Mouse (Mus musculus): ENCODE measurements around the gene Pgpep1. TPM values are rescaled to one million over a fixed set of nuclear protein-coding genes. Genes with fewer than 3 reads are reported as not detected.

Pgpep1 gene
- total RNA-seq (2021) = 10 to 100 TPM; 11.5 to 15.9 TPM

DNA sequence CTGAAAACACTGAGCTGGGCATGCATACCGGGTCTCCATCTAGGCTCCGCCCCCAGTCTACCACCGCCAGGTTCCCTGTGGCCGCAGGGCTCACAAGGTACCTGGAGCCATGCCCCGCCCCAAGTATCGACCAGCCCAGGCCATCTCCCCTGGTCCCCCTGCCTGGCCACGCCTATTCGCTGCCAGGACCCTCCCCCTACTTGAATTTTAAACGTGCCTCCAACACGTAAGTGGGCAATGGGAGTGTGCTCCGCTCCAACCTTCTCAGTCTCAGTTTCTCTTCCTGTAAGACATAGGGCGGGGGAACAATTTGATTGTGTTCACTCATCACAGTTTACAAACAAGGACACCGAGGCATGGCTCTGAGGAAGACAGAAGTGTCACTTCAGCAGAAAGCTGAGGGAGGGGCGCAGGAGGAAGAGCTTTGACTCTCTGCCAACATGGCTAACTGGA, at the start of gene Pgpep1:
Gene Pgpep1, minus strand, starts transcription at position 116 of the 453 bp plus-strand sequence.
- intact Hi-C loops (cut with DNase I) = no loop called here
- DNase-seq (ENCODE audit: extremely low spot score in 1 of 2, low spot score in 2 of 2) = peak in 1 of 2 experiments; percentile 47

DNA sequence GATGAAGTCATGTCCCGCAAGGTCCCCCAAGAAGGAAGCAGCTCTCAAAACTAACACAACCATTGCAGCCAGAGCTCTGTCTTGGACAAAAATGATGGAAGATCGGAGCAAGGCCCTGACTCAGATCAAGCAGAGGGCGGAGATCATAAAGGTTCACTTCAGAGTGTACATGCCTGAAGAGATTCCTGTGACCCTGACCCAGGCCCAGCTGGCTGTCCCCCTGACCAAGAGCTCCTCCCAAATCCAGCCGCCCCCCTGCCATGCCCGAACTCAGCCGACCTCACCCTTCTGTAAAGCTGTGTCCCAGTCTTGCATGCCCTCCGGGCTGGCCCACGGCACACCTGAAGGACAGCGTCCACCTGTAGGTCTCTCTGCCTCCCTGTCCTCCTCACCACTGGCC, 49.6 kb upstream of the Pgpep1 start:
- no peak for DNase-seq (ENCODE audit: extremely low spot score in 1 of 2, low spot score in 2 of 2)
- intact Hi-C loops (cut with DNase I) = no loop called here

DNA sequence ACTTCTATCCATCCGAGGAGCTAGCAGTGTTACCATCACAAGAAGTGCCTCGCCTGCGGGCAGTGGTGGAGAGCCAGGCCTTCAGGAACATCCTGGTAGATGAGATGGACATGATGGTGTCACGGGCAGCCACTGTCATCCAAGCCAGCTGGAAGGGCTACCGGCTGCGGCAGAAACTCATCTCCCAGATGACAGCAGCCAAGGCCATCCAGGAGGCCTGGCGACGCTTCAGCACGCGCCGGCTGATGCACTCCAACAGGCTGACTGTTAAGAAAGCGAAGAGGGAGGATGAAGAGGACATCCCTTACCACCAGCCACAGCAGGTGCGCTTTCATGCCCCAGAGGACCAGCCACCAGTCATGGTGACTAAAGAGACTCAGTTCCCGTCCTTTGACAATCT, 48.1 kb upstream of the Pgpep1 start:
- intact Hi-C loops (cut with DNase I) = no loop called here

DNA sequence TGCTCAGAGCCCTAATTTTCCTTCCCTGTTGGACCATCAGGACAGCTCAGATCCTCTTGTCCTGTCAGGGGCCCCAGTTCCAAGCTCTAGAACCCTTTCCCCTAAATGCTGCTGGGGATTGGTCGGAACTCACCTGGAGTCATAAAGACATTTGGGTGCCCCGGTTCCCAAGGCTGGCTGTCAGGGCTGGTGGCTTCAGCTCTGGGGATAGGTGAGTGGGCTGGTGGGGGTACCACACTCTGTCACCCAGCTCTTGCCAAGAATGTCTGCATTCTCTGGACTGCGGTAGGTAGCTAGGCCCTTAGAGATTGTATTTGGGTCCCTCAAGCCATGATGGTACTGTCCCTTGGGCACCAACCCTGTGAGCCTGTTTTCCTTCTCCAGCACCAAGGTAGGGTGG, 43.1 kb upstream of the Pgpep1 start, which contains the start of gene Iqcn:
Gene Iqcn, plus strand, starts transcription at position 171 of the 400 bp plus-strand sequence.
- DNase-seq (ENCODE audit: extremely low spot score in 1 of 2, low spot score in 2 of 2) = no peak
- intact Hi-C loops (cut with DNase I) = no loop called here

More for the DNA sequence above, 48.1 kb upstream of the Pgpep1 start:
- no peak for DNase-seq (ENCODE audit: extremely low spot score in 1 of 2, low spot score in 2 of 2)

DNA sequence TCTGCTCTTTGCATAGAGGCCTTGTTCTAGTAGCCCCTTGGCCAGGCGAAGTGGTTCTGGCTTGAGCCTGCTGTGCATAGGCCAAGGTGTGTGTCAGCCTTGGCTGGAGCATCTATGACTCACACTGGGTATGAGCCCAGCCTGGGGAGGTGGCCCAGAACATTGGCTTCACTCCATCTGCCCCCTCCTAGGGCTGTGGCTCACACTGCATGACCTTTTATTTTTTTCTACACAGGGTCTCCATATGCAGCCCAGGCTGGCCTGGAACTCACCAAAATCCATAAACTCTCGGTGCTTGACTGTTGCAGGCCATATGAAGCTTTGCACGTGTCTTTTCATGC, 42.6 kb upstream of the Pgpep1 start:
- no peak for DNase-seq (ENCODE audit: extremely low spot score in 1 of 2, low spot score in 2 of 2)
- intact Hi-C loops (cut with DNase I) = no loop called here

DNA sequence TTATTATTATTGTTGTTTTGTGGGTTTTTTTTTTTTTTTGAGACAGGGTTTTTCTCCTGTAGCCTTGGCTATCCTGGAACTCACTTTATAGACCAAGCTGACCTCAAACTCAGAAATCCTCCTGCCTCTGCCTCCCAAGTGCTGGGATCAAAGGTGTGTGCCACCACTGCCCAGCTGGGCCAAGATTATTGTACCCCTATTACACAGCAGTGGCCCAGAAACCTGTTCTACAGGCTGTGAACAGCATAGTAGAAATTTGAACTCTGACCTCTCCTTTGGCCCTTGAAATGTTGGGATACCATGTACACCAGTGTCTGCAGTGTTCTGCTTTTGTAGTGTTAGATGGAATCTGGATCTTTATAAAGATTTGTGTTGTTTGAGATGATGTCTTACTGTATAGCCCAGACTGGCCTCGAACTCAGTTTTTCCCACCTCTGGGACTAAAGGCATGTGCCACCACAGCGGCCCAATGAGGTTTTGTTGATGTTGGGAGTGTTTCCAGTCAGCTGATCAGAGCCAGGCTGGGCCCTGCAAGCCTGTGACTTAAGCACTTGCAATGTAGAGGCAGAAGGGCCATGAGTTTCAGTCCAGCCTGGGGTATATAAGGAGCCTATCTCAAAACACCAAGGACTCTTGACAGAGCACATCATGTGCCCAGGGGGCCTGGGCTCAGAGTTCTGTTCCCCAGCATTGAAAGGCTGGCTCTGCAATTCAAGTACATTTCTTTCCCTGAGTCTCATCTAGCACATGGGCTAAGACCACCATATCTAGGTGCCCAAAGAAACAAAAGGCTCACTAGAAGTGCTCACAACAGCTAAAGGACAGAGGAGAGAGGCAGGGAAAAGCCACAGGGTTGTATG, 42.0 kb upstream of the Pgpep1 start:
- intact Hi-C loops (cut with DNase I) = no loop called here
- DNase-seq (ENCODE audit: extremely low spot score in 1 of 2, low spot score in 2 of 2) = no peak

DNA sequence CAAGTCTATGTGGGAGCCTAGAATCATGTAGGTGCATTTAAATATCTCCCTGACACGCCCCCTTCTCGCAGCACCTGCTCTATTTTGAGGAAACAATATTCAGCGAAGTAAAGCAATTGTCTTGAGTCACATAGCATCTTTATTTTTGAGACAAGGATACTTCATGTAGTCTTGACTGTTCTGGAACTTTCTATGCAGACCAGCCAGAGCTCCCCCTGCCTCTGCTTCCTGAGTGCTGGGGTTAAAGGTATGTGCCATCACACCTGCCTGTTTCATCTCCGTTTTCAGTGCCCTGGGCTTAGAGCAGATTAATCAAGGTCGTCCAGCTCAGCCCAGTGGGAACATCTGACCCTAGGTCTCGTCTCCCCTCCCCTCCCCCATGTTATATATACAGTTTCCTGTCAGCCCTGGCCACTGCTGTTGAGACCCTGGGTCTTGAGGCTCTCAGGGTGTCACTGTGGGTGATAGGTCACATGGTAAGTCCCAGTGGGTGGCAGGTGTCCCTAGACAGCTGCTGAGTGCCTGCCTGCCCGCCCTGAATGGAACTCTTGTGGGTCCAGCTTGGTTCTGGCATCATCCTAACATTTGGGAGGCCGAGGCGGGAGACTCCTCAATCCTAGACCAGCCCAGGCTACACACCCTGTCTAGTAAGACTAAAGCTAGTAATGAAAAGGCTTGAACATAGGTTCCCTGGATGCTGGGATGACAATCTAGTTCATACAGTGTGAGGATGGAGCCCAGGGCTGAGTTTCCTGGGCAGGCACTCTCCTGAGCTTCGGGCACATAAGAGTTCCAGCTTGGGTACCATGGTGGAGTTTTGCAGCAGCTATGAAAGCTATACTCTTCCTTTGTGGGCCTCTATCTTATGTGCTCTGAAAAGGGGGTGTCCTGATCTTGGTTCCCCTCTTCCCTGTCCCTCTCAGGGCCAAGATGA, 41.1 kb upstream of the Pgpep1 start:
- intact Hi-C loops (cut with DNase I) = no loop called here
- DNase-seq (ENCODE audit: extremely low spot score in 1 of 2, low spot score in 2 of 2) = no peak

DNA sequence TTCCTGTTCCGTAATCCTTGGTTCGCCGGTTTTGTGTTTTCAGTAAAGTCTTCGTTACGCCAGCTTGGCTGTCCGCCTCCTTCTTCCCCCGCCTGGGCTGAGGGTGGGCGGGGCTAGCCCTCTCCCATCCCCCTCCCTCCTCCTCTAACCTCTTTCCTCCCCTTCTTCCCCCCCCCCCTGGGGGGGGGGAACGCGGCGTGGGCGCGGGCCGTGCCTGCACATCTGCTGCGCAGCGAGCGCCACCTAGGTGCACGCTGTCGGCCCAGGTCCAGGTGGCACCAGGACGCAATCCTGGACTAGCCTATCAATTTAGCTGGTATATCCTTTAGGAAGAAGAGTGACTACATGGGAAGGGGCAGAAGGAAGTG, 40.4 kb upstream of the Pgpep1 start:
- intact Hi-C loops (cut with DNase I) = loop anchor here (1.0 kb wide), 1 partner anchor 27 kb away; the partner anchor contains the start of gene Lsm4
- peak; percentile 80 to 93 for DNase-seq (ENCODE audit: extremely low spot score in 1 of 2, low spot score in 2 of 2)

DNA sequence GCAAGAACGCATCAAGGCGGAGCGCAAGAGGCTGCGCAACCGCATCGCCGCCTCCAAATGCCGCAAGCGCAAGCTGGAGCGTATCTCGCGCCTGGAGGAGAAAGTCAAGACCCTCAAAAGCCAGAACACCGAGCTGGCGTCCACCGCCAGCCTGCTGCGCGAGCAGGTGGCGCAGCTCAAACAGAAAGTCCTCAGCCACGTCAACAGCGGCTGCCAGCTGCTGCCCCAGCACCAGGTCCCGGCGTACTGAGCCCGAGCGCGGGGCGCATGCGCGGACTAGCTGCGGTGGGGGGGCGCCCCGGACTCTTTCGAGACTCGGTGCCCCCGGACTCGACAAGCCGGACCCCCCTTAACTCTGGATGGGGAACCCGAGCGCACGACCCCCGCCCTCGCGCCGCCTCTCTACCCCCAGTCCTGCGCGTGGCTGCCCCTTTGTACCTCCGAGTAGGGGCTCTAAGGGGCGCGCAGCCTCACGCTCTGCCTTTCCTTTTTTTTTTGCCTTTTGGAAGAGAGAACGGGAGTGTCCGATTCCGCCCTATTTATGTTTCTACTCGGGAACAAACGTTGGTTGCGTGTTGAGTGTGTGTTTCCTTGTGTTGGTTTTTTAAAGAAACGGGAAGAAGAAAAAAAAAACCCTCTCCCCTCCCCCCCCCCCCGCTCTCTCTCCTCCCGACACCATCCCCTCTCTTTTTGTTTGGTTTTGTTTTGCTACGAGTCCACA, 39.8 kb upstream of the Pgpep1 start:
- intact Hi-C loops (cut with DNase I) = loop anchor here (1.0 kb wide), 1 partner anchor 27 kb away; the partner anchor contains the start of gene Lsm4
- DNase-seq (ENCODE audit: extremely low spot score in 1 of 2, low spot score in 2 of 2) = peak; percentile 75 to 89

DNA sequence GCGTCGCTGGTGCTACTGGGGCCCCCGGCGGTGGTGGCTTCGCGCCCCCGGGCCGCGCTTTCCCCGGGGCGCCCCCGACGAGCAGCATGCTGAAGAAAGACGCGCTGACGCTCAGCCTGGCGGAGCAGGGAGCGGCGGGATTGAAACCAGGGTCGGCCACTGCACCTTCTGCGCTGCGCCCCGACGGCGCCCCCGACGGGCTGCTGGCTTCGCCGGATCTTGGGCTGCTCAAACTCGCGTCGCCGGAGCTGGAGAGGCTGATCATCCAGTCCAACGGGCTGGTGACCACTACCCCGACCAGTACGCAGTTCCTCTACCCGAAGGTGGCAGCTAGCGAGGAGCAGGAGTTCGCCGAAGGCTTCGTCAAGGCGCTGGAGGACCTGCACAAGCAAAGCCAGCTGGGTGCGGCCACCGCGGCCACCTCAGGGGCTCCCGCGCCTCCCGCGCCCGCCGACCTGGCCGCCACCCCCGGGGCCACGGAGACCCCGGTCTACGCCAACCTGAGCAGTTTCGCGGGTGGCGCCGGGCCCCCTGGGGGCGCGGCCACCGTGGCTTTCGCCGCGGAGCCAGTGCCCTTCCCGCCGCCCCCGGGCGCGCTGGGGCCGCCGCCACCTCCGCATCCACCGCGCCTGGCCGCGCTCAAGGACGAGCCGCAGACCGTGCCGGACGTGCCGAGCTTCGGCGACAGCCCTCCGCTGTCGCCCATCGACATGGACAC, 39.1 kb upstream of the Pgpep1 start:
- DNase-seq (ENCODE audit: extremely low spot score in 1 of 2, low spot score in 2 of 2) = peak; percentile 53 to 78
- intact Hi-C loops (cut with DNase I) = no loop called here

DNA sequence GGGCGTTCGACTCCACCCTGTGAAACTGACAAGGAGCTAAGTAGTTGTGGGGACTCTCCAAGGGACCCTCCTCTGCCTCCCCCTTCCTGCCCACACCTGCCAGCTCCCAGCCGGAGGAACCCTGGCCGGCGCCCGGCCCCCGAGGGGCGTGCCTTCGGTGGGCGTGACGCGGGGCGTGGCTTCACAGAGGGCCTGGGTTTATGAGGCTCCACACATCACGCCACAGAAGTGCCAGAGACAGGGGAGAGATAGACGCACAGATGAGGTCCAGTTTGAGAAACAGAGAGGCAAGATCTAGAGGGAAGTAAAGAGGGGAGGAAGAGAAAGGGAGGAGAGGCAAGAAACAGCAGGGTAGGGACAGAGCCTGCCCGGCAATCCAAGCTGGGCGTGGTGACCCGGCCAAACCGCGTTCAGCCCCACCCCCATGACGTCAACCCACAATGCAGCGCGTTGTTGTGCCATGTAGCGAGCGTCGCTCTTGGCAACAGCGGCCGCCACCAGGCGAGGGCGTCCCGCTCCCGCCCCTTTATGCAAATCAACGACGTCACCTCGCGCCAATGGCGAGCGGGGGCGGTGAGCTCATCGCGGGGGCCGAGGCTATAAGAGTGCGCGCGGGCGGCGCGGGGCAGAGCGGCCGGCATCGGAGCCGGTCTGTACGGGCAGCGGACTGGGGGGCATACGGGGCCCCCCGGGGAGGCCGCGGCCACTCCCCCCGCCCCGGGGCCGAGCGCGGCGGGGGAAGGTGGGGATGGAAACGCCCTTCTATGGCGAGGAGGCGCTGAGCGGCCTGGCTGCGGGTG, 38.3 kb upstream of the Pgpep1 start, which contains the start of gene Jund:
Gene Jund, plus strand, starts transcription at position 640 of the 800 bp plus-strand sequence.
- intact Hi-C loops (cut with DNase I) = no loop called here
- DNase-seq (ENCODE audit: extremely low spot score in 1 of 2, low spot score in 2 of 2) = peak; percentile 98 to 100

DNA sequence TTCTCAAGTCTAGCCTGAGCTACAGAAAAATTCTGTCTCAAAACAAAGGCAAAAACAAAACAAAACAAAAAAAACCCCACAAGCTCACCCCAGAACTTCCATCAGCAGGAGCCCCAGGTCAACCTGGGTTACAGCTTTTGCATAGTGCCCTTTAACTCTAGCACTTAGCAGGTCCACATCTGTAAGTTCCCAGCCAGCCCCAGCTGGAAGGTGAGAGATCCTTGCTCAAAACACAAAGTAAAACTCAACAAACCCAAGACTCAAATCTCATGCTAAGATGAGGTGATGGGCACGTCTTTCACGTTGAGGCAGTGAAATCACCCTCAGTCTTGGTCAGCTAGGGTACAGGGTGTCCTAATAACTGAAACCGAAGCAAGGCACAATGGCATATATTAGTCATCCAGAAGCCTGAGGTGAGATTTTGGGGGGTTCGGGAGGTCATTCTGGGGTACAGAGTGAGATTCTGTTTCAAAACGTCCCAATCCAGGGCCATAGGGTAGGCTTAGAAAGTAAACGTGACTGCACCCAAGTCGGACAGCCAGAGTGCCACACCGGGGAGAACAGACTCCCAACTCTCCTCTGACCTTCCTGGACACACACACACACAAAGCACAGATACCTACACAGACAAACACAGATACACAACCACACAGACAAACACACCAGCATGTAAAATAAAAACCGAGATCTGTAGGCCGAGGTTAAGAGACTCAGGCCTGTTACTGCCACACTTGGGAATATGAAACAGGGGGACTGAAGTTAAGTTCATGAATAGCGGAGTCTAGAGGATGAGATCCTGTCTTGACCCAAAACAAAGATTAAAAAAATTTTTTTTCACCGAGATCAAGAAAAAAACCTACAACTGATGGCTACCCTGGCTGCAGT, 37.4 kb upstream of the Pgpep1 start:
- intact Hi-C loops (cut with DNase I) = no loop called here
- no peak for DNase-seq (ENCODE audit: extremely low spot score in 1 of 2, low spot score in 2 of 2)

DNA sequence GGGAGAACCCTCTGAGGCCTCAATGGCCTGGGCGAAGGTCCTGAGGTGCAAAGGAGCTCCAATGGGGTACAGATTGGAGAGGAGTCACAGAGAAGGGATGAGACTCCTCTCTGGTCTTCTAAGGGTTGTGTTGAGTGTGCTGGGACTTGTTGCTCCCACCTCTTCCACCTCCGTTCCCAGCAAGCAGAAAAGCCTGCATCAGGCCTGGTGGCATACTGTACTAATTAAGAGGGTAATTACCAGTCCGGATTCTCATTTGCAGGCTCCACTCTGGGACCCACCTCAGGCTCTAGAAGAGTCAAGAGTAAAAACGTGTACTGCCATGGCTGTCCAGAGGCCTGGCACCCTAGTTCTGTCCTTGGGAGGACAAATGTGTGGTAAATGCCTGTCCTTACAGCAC, 36.8 kb upstream of the Pgpep1 start:
- DNase-seq (ENCODE audit: extremely low spot score in 1 of 2, low spot score in 2 of 2) = no peak
- intact Hi-C loops (cut with DNase I) = no loop called here

DNA sequence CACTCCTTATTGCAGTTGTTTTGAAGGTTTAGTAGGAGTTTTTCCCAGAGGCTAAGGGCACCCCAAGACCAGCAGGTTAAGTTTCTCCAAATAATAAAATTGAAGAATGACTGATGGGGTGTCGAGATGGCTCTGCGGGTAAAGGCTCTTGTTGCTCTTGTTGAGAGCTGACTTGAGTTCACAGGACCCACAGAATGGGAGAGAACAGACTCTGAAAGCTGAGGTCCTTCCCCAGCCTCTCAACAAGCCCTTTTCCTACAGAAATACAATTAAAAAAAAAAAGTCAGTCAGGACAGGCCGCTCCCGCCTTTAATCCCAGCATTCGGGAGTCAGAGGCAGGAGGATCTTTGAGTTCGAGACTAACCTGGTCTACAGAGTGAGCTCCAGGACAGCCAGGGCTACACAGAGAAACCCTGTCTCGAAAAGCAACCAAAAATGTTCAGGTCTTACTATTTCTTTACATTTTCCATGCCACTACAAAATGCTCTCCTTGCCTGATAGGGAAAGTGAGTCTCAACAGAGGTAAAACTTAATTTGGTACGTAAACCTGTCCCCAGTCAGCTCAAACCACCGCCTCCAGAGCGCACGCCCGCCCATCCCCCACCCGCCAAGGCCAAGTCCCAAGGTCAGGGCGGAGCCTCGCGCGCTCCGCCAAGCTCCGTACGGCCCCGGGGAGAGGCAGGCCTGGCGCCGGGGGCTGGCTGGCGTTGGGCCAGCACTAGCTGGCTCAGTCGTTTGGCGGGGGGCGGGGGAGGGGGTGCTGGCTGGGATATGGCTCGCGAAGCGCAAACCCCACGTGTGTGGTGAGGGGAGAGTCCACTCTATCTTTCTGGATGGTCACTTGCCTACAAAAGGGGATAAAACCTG, 36.1 kb upstream of the Pgpep1 start:
- intact Hi-C loops (cut with DNase I) = no loop called here
- DNase-seq (ENCODE audit: extremely low spot score in 1 of 2, low spot score in 2 of 2) = peak in 1 of 2 experiments; percentile 79

DNA sequence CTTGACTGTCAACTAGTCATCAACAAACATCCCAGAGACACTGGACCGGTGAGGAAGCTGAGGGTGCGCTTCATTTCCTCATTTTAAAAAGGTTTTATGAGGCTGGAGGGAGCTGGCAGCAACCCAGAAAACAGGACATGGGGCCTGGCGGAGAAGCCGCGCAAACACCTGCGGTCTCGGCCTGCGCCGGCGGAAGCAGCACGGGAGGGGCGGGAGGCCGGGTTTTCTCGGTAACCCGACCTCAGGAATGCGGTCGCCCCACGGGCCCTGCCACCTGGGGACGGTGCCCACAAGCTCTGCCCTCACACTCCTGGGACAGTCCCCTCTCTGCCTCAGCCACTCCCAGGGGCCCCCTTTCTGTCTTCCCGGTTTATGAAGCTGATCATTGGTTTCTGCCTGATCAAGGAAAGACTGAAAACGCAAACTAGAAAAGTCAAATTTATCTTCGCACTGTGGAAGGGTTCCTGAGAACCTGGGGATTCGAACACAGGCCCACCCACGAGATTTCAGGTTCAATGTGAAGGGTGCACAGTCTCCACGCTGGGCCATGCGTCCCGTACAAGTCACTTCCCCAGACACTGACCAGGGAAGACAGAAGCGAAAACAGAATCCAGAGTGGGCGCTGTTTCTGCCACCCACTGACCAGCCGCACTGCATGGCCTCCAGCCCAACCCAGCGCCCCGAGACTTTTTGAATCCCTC, 35.3 kb upstream of the Pgpep1 start:
- intact Hi-C loops (cut with DNase I) = no loop called here
- DNase-seq (ENCODE audit: extremely low spot score in 1 of 2, low spot score in 2 of 2) = peak in 1 of 2 experiments; percentile 68
